Mouse (Mus musculus) lung, postnatal 14 days (tissue): ENCODE measurements around the gene Gm6904.
"Not testable (repeated sequence)": the region's sequence is repeated elsewhere in the genome, so short reads cannot be mapped to it uniquely, and the experiment has no call there.

ENCODE experiments used
- DNase-seq: peaks from one replicate; pipeline ENCODE4 v3.0.0; 2021

The Gm6904 gene

DNA sequence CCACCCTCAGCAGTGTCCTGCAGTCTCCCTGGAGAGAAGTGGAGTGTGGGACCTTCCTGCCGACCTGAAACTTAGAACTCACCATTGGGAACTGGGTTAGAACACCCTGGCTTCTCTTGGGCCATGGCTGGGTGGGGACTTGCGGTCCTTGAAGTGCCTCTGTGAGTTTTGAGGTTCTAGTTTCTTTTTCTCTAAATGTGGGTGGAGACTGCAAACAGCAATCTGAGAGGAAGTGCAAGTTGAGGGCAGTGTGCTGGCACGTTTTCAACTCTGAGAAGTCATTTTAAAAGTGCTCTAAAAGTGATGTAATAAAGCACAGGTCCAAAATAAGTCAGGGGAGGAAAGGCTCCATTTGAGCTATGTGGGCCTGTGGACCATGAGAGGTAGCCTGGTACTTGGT lies at the start of gene Gm6904:
Gene Gm6904 (minus strand): TSS at position 161 of the 400 bp plus-strand sequence.
- peak; percentile 14 for DNase-seq

DNA sequence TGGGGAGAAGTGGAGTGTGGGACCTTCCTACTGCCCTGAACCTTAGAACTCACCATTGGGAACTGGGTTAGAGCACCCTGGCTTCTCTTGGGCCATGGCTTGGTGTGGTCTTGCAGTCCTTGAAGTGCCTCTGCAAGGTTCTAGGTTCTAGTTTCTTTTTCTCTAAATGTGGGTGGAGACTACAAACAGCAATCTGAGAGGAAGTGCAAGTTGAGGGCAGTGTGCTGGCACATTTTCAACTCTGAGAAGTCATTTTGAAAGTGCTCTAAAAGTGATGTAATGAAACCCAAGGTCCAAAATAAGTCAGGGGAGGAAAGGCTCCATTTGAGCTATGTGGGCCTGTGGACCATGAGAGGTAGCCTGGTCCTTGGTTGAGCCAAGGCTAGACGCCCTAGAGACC lies 37.4 kb upstream of the Gm6904 start, which contains the start of gene Phf11a:
Gene Phf11a (minus strand): TSS at position 132 of the 400 bp plus-strand sequence.
- DNase-seq: peak; percentile 2

DNA sequence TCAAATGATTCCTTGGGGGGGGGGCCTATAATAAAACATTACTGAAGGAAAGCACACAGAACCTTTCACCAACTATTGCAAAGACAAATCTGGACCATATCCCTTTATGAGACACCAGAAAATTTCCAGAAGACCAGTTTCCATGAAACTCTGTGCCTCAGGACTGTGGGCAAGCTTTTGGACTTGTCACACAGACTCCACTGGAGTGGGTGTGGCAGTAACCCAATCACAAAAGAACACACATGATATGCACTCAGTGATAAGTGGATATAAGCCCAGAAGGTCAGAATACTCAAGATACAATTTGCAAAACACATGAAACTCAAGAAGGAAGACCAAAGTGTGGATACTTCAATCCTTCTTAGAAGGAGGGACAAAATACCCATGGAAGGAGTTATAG lies 31.8 kb upstream of the Gm6904 start:
- DNase-seq: not testable (repeated sequence)

DNA sequence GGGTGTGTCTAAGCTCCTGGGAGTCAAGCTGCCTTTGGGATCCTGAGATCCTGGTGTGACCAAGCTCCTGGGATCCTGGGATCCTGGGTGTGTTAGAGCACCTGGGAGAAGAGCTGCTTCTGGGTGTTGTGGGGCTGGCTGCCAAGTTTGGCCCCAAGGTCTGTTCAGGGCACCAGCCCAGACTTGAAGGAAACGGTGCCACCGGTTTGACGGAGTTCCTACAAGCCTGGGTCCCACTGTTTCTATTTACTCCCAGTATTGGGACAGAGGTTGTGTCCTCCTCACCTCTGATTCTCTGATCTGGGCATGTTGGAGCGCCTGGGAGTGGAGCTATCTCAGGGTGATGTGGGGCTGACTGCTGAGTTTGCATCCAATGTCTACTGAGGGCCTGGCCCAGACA lies 14.9 kb upstream of the Gm6904 start:
- DNase-seq: not testable (repeated sequence)

DNA sequence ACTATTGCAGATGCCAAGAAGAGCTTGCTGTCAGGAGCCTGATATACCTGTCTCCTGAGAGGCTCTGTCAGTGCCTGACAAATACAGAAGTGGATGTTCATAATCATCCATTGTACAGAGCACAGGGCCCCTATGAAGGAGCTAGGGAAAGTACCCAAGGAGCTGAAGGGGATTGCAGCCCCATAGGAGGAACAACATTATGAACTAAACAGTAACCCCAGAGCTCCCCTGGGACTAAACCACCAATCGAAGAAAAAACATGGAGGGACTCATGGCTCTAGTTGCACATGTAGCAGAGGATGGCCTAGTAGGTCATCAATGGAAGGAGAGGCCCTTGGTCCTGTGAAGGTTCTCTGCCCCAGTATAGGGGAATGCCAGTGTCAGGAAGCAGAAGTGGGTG lies 4.2 kb downstream of the Gm6904 start:
- DNase-seq: not testable (repeated sequence)

DNA sequence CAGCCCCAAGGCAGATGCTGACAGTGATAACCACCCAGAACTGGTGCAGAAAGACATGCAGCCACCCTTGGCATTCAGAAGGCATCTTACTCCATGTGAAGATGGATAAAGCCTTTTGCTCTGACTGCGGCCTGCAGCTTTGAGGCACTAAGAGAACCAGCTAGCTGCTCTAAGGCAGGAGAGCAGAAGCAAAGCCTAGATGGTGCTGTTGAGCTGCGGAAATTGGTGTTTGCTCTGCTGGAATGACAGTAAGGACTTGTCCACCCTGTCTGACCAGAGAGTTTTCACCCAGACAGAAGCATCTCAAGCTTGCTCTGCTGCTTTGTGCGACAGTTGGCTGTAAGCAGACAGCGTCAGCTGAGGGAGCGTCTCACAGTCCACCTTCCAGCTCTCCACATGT lies 9.7 kb downstream of the Gm6904 start:
- peak; percentile 11 for DNase-seq

DNA sequence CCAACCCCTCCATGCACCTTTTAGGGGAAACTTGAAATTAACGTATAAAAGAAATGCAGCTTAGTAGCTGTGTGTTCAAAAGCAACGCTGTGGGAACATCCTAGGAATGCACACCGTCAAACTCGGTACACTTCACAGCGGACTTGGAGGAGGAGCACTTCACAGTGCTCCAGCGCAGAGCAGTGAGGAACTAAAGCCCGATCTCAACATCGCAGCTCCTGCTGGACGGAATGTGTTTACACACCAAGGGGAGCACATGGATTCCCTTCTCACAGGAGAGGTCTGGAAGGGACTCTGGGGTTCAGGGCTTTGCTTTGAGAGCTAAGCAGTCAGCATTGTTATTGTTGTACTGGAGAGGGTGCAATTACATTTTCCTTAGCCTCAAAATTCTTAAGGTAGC lies 26.4 kb downstream of the Gm6904 start:
- no peak for DNase-seq

DNA sequence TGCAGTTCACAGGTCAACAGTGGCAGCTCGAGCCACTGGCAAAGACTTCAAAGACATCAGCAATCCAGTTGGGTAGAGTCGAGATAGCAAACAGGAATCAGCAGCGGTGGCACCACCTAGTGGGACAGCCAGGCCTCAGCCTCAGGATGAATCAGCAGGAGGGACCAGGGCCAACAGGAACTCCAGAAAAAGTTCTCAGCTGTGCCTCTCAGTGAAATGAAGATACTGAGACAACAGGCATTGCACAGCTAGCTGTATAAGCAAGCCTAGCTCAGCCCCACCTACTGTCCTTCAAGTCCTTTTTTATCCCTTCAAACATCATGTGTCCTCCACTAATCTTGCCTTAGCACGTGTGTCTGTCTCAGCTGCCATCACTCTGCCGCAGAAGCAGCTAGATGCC lies 28.0 kb downstream of the Gm6904 start:
- DNase-seq: no peak

DNA sequence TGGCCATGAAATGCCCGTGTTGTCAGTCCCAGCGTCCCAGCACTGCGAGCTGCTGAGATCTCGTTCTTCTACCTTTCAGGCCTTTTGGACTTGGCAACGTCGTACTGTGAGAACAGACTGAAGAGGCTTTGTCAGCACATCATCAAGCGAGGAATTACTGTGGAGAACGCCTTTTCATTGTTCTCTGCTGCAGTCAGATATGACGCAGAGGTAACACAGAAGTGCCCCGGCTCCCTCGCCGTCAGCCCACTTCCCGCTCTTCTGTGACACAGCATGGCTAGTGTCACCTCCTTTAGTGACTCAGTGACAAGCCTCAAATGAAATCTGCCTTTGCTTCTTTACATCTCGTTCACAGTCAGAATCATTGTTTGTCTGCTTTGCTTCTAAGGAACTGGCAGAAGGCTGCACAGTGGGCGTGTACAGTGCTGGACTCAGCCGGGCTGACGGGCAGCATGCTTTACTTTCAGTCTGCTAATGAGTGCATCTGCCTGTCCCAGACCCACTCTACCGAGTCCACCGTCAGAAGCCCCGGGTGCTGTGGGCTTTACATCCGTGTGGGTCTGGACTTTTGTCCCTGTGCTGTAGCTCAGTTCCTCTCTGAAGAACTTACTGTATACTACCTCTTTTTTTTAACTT lies 29.6 kb downstream of the Gm6904 start:
- DNase-seq: no peak

DNA sequence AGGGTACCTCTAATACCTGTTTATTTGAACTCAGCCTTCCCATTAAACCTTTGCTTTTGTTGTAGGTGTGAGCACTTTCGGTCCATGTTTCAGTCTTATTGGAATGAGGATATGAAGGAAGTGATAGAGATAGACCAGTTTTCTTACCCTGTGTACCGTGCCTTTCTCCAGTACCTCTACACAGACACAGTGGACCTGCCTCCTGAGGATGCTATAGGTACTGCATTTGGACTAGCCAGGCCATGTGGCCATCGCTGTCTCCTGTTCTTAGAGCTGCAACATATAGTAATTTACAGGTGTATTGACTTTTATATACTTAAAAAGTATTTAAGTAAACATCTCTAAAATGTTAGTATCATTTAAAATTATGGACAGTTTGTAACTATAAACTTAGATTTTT lies 30.2 kb downstream of the Gm6904 start:
- no peak for DNase-seq

DNA sequence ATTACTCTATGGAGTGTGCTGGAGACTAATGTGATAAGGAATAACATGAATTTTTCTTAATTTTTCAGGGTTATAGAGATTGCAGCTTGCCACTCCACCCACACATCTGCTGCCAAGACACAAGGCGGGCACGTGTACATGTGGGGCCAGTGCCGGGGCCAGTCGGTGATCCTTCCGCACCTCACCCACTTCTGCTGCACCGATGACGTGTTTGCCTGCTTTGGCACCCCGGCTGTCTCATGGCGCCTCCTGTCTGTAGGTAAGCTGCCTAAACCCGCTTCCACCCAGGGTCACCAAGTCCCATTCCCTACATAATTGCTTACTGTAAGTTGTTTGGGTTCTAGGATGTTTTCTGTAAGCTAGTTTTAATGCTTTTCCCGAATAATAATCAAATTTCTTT lies 33.8 kb downstream of the Gm6904 start:
- DNase-seq: no peak

DNA sequence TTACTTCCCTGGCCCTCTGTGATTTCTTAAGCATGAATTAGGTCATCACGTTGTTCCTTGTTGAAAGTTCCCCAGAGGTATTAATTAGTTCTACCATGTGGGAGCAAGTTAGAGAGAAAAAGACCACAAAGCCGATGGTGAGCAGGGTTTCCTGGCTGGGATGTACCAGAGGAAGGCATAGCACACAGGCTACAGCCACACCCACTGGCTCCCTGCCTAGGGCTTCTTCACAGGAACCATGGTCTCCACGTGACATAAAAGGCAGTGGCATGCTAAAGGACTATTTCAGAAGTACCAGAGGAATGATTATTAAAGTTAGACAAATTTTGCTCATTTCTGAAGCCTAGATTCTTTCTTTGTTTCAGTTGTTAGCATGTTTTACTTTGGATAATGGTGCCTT lies 40.8 kb downstream of the Gm6904 start:
- DNase-seq: peak; percentile 32

DNA sequence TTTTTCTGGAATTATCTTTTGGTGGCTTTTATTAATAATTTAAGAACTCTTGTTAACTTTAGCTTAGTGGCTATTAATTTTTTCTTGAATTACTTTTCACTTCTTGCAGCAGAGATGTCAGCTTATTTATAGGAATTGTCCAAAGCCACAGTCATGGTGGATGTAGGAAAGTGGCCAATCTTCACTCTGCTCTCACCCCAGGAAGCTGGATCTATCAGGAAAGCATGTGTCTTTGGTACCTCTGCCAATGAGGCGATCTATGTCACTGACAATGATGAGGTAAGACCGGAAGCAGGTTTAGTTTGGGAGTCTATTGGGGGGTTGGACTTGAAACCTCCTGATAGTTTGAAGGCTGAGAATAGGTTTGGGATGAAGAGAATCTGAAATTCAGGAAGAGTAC lies 50.2 kb downstream of the Gm6904 start:
- DNase-seq: no peak

DNA sequence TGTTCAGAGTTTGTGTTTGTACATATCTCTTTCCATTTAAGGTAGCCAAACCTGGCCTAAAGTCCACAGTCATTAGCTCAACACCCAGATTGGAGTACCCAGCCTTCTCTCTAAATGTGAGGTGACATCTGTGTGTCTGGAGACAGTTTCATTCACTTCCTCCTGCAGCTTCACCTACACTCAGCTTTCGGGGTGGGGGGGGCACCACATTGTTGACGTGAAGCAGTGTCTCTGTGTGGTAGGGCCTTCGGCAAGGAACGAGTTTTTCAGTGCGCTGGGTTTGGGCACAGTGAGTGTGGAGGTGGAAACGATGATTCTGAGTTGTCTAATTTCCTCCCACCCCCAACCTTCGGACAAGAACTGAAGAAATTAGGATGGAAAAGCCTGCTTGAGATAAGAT lies 51.0 kb downstream of the Gm6904 start:
- DNase-seq: no peak

DNA sequence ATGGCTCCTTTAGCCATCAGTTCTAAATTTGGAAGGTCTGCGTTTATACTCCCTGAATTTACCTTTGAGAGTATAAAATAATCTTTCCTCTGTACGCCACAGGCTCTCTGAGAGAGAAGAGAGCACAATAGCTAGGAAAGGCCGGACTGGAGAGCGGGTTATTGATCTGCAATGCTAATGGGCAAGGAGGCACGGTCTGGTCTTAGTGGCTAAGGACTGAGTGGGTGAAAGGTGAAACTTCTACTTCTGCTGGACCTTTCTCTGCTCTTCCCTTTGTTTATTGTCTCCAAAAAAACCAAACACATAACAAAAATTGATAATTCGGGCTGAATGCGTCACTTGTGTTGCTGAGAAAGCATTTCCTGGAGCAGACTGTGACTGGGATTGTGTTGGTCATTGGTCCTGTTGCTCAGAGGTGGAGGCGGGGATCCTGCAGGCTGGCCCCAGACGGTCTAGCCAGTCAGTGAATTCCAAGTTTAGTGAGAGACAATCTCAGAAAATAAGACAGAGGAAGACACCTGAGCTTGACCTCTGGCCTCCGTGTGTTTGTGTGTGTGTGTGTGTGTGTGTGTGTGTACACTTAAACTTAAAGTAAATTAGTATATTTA lies 53.9 kb downstream of the Gm6904 start:
- DNase-seq: no peak

DNA sequence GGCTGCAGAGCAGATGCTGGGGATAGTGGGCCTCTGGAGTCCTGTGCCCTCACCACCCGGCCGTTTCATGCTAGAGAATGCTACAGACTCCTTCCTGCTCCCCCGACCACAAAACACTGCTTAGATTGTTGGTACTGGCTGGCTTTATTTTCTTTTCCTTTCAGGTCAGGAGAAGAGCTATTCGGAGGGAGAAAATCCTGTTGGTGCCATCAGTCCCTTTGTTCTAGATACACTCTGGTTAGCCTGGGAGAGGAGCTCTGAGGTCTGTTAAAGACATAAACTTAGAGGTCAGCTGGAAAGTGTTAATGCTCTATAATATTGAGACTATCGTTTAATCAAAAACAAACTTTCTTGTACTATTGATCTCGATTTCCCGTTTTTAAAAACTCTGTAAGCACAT lies 54.6 kb downstream of the Gm6904 start:
- DNase-seq: no peak

DNA sequence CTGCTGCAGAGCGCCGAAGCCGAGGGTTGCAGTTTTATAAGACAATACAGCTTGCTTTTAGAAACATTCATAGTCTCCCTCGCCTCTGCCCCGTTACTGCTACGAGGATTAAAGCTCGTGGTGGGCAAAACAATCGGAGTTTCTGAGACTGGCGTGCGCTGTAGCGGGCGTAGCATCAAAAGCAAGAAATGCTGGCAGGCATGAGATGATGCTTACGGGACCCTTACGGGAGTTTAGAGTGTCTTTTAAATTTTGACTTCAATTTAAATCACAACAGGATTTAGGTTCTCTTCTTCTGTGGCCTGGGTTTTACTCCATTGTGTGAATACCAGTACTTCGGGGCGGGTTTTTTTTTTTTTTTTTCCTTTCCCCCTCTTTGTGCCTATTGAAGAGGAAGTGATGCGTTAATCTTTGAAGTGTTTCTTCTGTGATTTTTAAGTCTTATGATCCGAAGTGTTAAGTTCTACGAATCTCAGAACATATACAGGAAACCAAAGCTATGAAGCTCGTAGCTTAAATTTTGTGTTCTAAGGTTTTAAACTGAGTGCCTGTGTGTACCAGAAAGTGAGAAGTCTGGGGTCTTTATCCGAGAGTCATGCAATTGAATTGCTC lies 58.3 kb downstream of the Gm6904 start:
- no peak for DNase-seq

DNA sequence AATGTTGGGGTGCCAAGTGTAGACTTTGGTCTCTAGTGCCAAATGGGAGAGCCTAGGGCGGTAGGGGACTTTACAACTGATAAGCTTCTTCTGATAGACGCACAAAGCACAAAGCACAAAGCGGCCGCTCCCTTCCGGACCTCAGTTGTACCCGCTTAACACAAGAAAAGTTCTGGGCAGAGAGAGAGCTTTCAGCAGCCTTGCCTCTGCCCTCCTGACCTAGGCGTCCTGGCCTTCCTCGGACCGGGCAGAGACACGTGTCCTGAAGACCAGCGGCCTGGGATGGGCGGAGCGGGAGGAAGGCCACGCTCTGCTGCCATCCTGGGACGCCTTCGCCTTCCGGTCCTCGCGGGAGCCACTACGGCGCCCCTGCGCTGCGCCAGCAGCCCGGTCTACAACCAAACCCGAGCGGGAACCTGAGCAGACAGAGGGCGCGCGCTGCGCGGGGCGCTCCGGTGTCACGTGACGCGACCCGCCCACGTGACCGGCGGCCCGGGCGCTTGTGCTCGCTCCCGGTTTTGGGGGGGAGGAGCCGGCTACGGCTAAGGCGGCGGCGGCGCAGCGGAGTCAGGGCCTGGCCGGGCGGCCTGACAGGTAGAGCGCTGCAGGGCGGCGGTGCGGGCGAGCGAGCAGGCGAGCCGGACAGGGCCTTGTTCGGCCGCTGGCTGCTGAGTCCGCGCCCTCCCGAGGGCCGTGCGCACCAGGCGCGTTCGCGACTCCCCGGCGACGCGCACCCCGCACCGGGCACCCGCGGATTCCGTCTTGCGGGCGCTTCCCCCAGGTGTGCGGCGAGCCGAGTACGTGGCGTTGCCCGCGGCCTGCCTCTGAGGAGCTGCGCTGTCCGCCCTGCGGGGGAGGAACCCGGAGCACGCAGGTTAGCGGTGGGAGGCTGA lies 59.1 kb downstream of the Gm6904 start, which contains the start of gene Rcbtb1:
Gene Rcbtb1 (plus strand): TSS at position 499 of the 893 bp plus-strand sequence.
- DNase-seq: peak; percentile 93
